Mouse (Mus musculus): ENCODE measurements around the gene BC035044.
A peak's percentile ranks its signal among the peaks of the same experiment; 100 is the strongest.
"Not testable (repeated sequence)": the region's sequence is repeated elsewhere in the genome, so short reads cannot be mapped to it uniquely, and the experiment has no call there.

Gene BC035044

GRCm38 (mm10) chr6:128829837-128830236, 61.1 kb downstream of the BC035044 start:
- no peak for DNase-seq

GRCm38 (mm10) chr6:128826781-128827180, 64.1 kb downstream of the BC035044 start:
- DNase-seq = no peak

- no peak for DNase-seq
These were observed 64.8 kb downstream of the BC035044 start, which contains the start of the genes Gm44511 and Klrb1b for GRCm38 (mm10) chr6:128826132-128826531. Gene Gm44511 (minus strand): TSS chr6:128826315. Gene Klrb1b (minus strand): TSS chr6:128826331.

- no peak for DNase-seq
These were observed 72.7 kb downstream of the BC035044 start for GRCm38 (mm10) chr6:128818083-128818802.

- DNase-seq = peak in 1 of 2 experiments; percentile 27
These were observed 82.4 kb downstream of the BC035044 start for GRCm38 (mm10) chr6:128808532-128808931.

- DNase-seq = peak; percentile 24 to 32
These were observed 83.9 kb downstream of the BC035044 start for GRCm38 (mm10) chr6:128807021-128807420.

- peak; percentile 78 to 82 for DNase-seq
These were observed 85.9 kb downstream of the BC035044 start for GRCm38 (mm10) chr6:128804823-128805640.

GRCm38 (mm10) chr6:128802999-128803857, 87.7 kb downstream of the BC035044 start:
- DNase-seq = peak; percentile 99

- DNase-seq = no peak
These were observed 88.4 kb downstream of the BC035044 start for GRCm38 (mm10) chr6:128802557-128802956.

GRCm38 (mm10) chr6:128800696-128801095, 90.2 kb downstream of the BC035044 start:
- not testable (repeated sequence) for DNase-seq

- no peak for DNase-seq
These were observed 91.0 kb downstream of the BC035044 start for GRCm38 (mm10) chr6:128799896-128800270.

- peak; percentile 88 to 94 for DNase-seq
These were observed 91.6 kb downstream of the BC035044 start for GRCm38 (mm10) chr6:128799144-128799895.
